Mouse (Mus musculus) embryonic facial prominence, embryonic 14.5 days (tissue): ENCODE measurements at regions not wholly inside any gene's neighbourhood (a gene's known extent, or its start where the extent isn't known, plus 50 kb on each side); places are given as distances from the start of the nearest gene placed in this dataset.

Experiments
- ATAC-seq: fragments of 200-750 bp; cut with Nextera tagmentation; 2 replicates; pipeline ENCODE4 v1.8.0; 2017; ENCODE audit warnings: low read depth, moderate number of reproducible peaks, moderate TSS enrichment
- DNase-seq: peaks from one replicate; pipeline ENCODE4 v3.0.0-alpha.2; 2015; ENCODE audit warnings: low spot score
- H3K27ac ChIP-seq: fragments of 300-500 bp; sonication (generic); replicated peaks from 2 replicates; pipeline ENCODE4 v1.5.1; 2014; ENCODE audit warnings: low read depth, mild to moderate bottlenecking, low read length, moderate library complexity
- H3K27me3 ChIP-seq: fragments of 300-500 bp; sonication (generic); replicated peaks from 2 replicates; pipeline ENCODE4 v1.6.1; 2014; ENCODE audit warnings: low read length; ENCODE audit not compliant: control insufficient read depth, insufficient read depth
- H3K36me3 ChIP-seq: fragments of 300-500 bp; sonication (generic); 2 replicates; pipeline ENCODE4 v1.6.1; 2014; ENCODE audit warnings: low read length, mixed read lengths; ENCODE audit not compliant: control insufficient read depth, insufficient read depth
- H3K4me1 ChIP-seq: fragments of 300-500 bp; sonication (generic); 2 replicates; pipeline ENCODE4 v1.6.1; 2014; ENCODE audit warnings: antibody characterized with exemption, low read length; ENCODE audit not compliant: control insufficient read depth, insufficient read depth
- H3K4me2 ChIP-seq: fragments of 300-500 bp; sonication (generic); 2 replicates; pipeline ENCODE4 v1.6.1; 2014; ENCODE audit warnings: low read depth, mild to moderate bottlenecking, low read length, moderate library complexity, mixed read lengths
- H3K4me3 ChIP-seq: fragments of 300-500 bp; sonication (generic); 2 replicates; pipeline ENCODE4 v1.5.1; 2014; ENCODE audit warnings: low read depth, mild to moderate bottlenecking, low read length
- H3K9ac ChIP-seq: fragments of 300-500 bp; sonication (generic); 2 replicates; pipeline ENCODE4 v1.6.1; 2014; ENCODE audit warnings: low read depth, mild to moderate bottlenecking, low read length, moderate library complexity, mixed read lengths
- H3K9me3 ChIP-seq: fragments of 300-500 bp; sonication (generic); 2 replicates; pipeline ENCODE4 v1.6.1; 2016; ENCODE audit warnings: low read length; ENCODE audit not compliant: control insufficient read depth
- WGBS: fragments of 180-500 bp; shearing (Covaris S2); extraction: QIAGEN DNeasy Blood & Tissue Kit; methylation state at CpG from one replicate; pipeline ENCODE4 v1.1.7; 2014; 5-methylcytosine and 5-hydroxymethylcytosine counted together

- Histone ChIP-seq H3K27ac (0 out of 2 replicates have a peak overlapping the region, but pooled peaks have one; percentile 48), H3K4me2 (no peak overlapping the region), H3K9me3 (no peaks in the 10 kb centered on the region), H3K27me3 (no peaks in the 10 kb centered on the region), H3K4me3 (no peak overlapping the region), H3K36me3 (no peaks in the 10 kb centered on the region), H3K4me1 (peaks cover 8% of the 10 kb centered on the region), H3K9ac (no peak overlapping the region)
- 49% methylated on average over 4 of the region's 4 CpGs for WGBS
- ATAC-seq (peak; percentile 55; the same call in 1 of the 2 replicates), DNase-seq (no peak)
These were observed 136.5 kb upstream of the Slc44a1 start for GRCm38 (mm10) chr4:53303621-53304289.

- DNase-seq: peak; percentile 12
- Histone ChIP-seq H3K27ac (no peak overlapping the region), H3K4me3 (no peak overlapping the region), H3K27me3 (no peaks in the 10 kb centered on the region), H3K9ac (no peak overlapping the region), H3K4me2 (no peak overlapping the region), H3K4me1 (no peaks in the 10 kb centered on the region), H3K9me3 (no peaks in the 10 kb centered on the region), H3K36me3 (no peaks in the 10 kb centered on the region)
- ATAC-seq: no peak
These were observed 138.3 kb upstream of the Abca1 start for GRCm38 (mm10) chr4:53297975-53298374.

GRCm38 (mm10) chr4:53292606-53293005 lies 132.9 kb upstream of the Abca1 start:
- H3K4me3 ChIP-seq: no peak overlapping the region
- no peak for DNase-seq
- H3K27ac ChIP-seq: no peak overlapping the region
- H3K9me3 ChIP-seq: peaks cover 9% of the 10 kb centered on the region; the same call in 1 of the 2 replicates
- no peaks in the 10 kb centered on the region for H3K4me1 ChIP-seq
- no peak for ATAC-seq
- no peaks in the 10 kb centered on the region for H3K36me3 ChIP-seq
- H3K9ac ChIP-seq: no peak overlapping the region
- 88% methylated on average over 3 of the region's 3 CpGs for WGBS
- no peak overlapping the region for H3K4me2 ChIP-seq
- no peaks in the 10 kb centered on the region for H3K27me3 ChIP-seq

- H3K36me3 ChIP-seq: no peaks in the 10 kb centered on the region
- no peaks in the 10 kb centered on the region for H3K9me3 ChIP-seq
- H3K9ac ChIP-seq: no peak overlapping the region
- no peak overlapping the region for H3K4me2 ChIP-seq
- no peaks in the 10 kb centered on the region for H3K27me3 ChIP-seq
- ATAC-seq (peak; percentile 71; the same call in 1 of the 2 replicates), DNase-seq (peak; percentile 44)
- WGBS: 46% methylated on average over 12 of the region's 12 CpGs
- H3K4me3 ChIP-seq: no peak overlapping the region
- H3K27ac ChIP-seq: 0 out of 2 replicates have a peak overlapping the region, but pooled peaks have one; percentile 17
- H3K4me1 ChIP-seq: 0 out of 2 replicates have a peak, but pooled peaks cover 7% of the 10 kb centered on the region
These were observed 118.2 kb upstream of the Abca1 start for GRCm38 (mm10) chr4:53277741-53278525.

GRCm38 (mm10) chr4:53270433-53270832 lies 110.7 kb upstream of the Abca1 start:
- Histone ChIP-seq H3K4me2 (no peak overlapping the region), H3K9me3 (peaks cover 10% of the 10 kb centered on the region; the same call in 1 of the 2 replicates), H3K36me3 (no peaks in the 10 kb centered on the region), H3K9ac (no peak overlapping the region), H3K27ac (no peak overlapping the region), H3K4me1 (peaks cover 12% of the 10 kb centered on the region; the same call in 1 of the 2 replicates), H3K4me3 (no peak overlapping the region), H3K27me3 (no peaks in the 10 kb centered on the region)
- 78% methylated on average over 10 of the region's 10 CpGs for WGBS
- DNase-seq (no peak), ATAC-seq (no peak; the same call in 1 of the 2 replicates)

GRCm38 (mm10) chr4:53269999-53270398 lies 110.3 kb upstream of the Abca1 start:
- peak overlapping the region; percentile 13; the same call in 1 of the 2 replicates for H3K27ac ChIP-seq
- H3K27me3 ChIP-seq: no peaks in the 10 kb centered on the region
- H3K4me3 ChIP-seq: no peak overlapping the region
- H3K4me1 ChIP-seq: peaks cover 12% of the 10 kb centered on the region; the same call in 1 of the 2 replicates
- no peaks in the 10 kb centered on the region for H3K36me3 ChIP-seq
- 59% methylated on average over 5 of the region's 5 CpGs for WGBS
- peaks cover 10% of the 10 kb centered on the region; the same call in 1 of the 2 replicates for H3K9me3 ChIP-seq
- ATAC-seq: peak; percentile 64
- no peak overlapping the region for H3K9ac ChIP-seq
- no peak overlapping the region for H3K4me2 ChIP-seq
- DNase-seq: peak; percentile 83

GRCm38 (mm10) chr4:53269251-53269842 lies 109.7 kb upstream of the Abca1 start:
- peak overlapping the region; percentile 13; the same call in 1 of the 2 replicates for H3K27ac ChIP-seq
- no peak for DNase-seq
- ATAC-seq: no peak; the same call in 1 of the 2 replicates

GRCm38 (mm10) chr4:53264901-53265300 lies 105.2 kb upstream of the Abca1 start:
- ATAC-seq (no peak), DNase-seq (peak; percentile 37)
- 64% methylated on average over 5 of the region's 5 CpGs for WGBS
- H3K27ac ChIP-seq: no peak overlapping the region
- H3K9ac ChIP-seq: no peak overlapping the region
- no peaks in the 10 kb centered on the region for H3K27me3 ChIP-seq
- H3K4me1 ChIP-seq: peaks cover 17% of the 10 kb centered on the region; the same call in 1 of the 2 replicates
- peaks cover 10% of the 10 kb centered on the region; the same call in 1 of the 2 replicates for H3K9me3 ChIP-seq
- H3K4me3 ChIP-seq: no peak overlapping the region
- H3K36me3 ChIP-seq: no peaks in the 10 kb centered on the region
- H3K4me2 ChIP-seq: no peak overlapping the region

More at GRCm38 (mm10) chr4:53269251-53269842, 109.7 kb upstream of the Abca1 start:
- Histone ChIP-seq H3K9me3 (peaks cover 10% of the 10 kb centered on the region; the same call in 1 of the 2 replicates), H3K27me3 (no peaks in the 10 kb centered on the region), H3K36me3 (no peaks in the 10 kb centered on the region), H3K9ac (no peak overlapping the region), H3K4me3 (no peak overlapping the region), H3K4me1 (peaks cover 12% of the 10 kb centered on the region; the same call in 1 of the 2 replicates), H3K4me2 (no peak overlapping the region)
- 91% methylated on average over 5 of the region's 5 CpGs for WGBS
